Mouse (Mus musculus) neural tube, embryonic 11.5 days (tissue): ENCODE data around the gene Prr19. TPM values are rescaled to one million over a fixed set of nuclear protein-coding genes. Genes with fewer than 3 reads are reported as not detected.

Experiments
- ATAC-seq: fragments of 200-750 bp; cut with Nextera tagmentation; 2 replicates; pipeline ENCODE4 v1.8.0; 2017; ENCODE audit warnings: moderate number of reproducible peaks, mild to moderate bottlenecking, moderate TSS enrichment, moderate library complexity; ENCODE audit not compliant: insufficient read depth, low FRiP score, low TSS enrichment
- DNase-seq: peaks from one replicate; pipeline ENCODE4 v3.0.0-alpha.2; 2015; ENCODE audit warnings: low spot score
- H3K27ac ChIP-seq: fragments of 300-500 bp; sonication (generic); 2 replicates; pipeline ENCODE4 v1.5.1; 2014; ENCODE audit warnings: low read depth, mild to moderate bottlenecking, low read length
- H3K27me3 ChIP-seq: fragments of 300-500 bp; sonication (generic); 2 replicates; pipeline ENCODE4 v1.6.1; 2014; ENCODE audit warnings: mild to moderate bottlenecking, low read length, mixed read lengths; ENCODE audit not compliant: control insufficient read depth, insufficient read depth
- H3K36me3 ChIP-seq: fragments of 300-500 bp; sonication (generic); 2 replicates; pipeline ENCODE4 v1.6.1; 2014; ENCODE audit warnings: mild to moderate bottlenecking, low read length, moderate library complexity, mixed read lengths; ENCODE audit not compliant: control insufficient read depth, insufficient read depth
- H3K4me1 ChIP-seq: fragments of 300-500 bp; sonication (generic); 2 replicates; pipeline ENCODE4 v1.6.1; 2014; ENCODE audit warnings: low read length, mixed read lengths; ENCODE audit not compliant: control insufficient read depth, insufficient read depth
- H3K4me2 ChIP-seq: fragments of 300-500 bp; sonication (generic); 2 replicates; pipeline ENCODE4 v1.6.1; 2014; ENCODE audit warnings: low read depth, mild to moderate bottlenecking, moderate library complexity
- H3K4me3 ChIP-seq: fragments of 300-500 bp; sonication (generic); 2 replicates; pipeline ENCODE4 v1.5.1; 2014; ENCODE audit warnings: low read depth, low read length
- H3K9ac ChIP-seq: fragments of 300-500 bp; sonication (generic); 2 replicates; pipeline ENCODE4 v1.6.1; 2014; ENCODE audit warnings: mild to moderate bottlenecking, low read length
- H3K9me3 ChIP-seq: fragments of 300-500 bp; sonication (generic); 2 replicates; pipeline ENCODE4 v1.6.1; 2016; ENCODE audit warnings: low read length; ENCODE audit not compliant: control insufficient read depth
- WGBS: fragments of 180-500 bp; shearing (Covaris S2); extraction: QIAGEN DNeasy Blood & Tissue Kit; methylation state at CpG from one replicate; pipeline ENCODE4 v1.1.7; 2014; 5-methylcytosine and 5-hydroxymethylcytosine counted together
- polyA plus RNA-seq: library from polyadenylated mRNA; unstranded; fragments of >200 nt; fragmentation: Nextera tagmentation; extraction: Ambion mirVana; gene quantifications from 2 replicates; pipeline ENCODE4 v1.2.1, GENCODE M21; 2014

Prr19 gene
- polyA plus RNA-seq, 1 experiment from 2014 or later = 1.0 TPM

DNA sequence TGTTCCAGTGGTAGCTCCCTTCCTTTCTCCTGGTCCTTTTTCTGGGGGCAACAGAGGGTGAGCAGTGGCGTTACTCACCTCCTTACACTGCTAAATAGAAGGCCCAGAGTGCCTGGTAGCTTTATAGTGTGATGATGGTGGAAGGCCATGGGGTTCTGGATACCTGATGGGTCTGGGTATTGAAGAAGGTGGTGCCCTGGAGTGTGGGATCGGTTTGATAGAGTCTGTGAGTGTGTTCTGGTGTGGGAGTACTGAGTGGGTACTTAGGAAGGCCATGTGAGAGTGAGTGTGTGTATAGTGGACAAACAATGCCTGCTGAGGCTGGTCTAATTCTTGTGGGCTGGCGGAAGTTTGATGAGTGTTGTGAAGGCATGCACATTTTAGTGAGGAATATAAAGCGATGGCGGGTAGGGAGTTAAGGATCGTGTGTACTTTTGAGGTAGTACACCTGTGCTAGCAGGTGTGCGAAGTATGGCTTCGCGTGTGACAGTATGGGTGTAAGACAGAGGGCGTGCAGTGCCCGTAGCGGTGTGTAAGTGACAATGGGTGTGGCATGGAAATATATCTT, 20.0 kb upstream of the Prr19 start:
- H3K4me2 ChIP-seq = peak overlapping the region; percentile 76
- peak overlapping the region; percentile 97 for H3K27ac ChIP-seq
- H3K4me3 ChIP-seq = peak overlapping the region; percentile 82
- ATAC-seq (no peak), DNase-seq (no peak)
- H3K4me1 ChIP-seq = peaks cover 45% of the 10 kb centered on the region
- H3K9me3 ChIP-seq = no peaks in the 10 kb centered on the region
- 24% methylated on average over 12 of the region's 12 CpGs for WGBS
- H3K9ac ChIP-seq = peak overlapping the region; percentile 0; the same call in 1 of the 2 replicates
- H3K27me3 ChIP-seq = no peaks in the 10 kb centered on the region
- H3K36me3 ChIP-seq = peaks cover 5% of the 10 kb centered on the region

- peak overlapping the region; percentile 76 for H3K4me2 ChIP-seq
- peaks cover 45% of the 10 kb centered on the region for H3K4me1 ChIP-seq
- peaks cover 5% of the 10 kb centered on the region for H3K36me3 ChIP-seq
- DNase-seq = peak; percentile 97
- peak; percentile 73 for ATAC-seq
- no peaks in the 10 kb centered on the region for H3K9me3 ChIP-seq
- WGBS = 1% methylated on average over 43 of the region's 108 CpGs
- no peaks in the 10 kb centered on the region for H3K27me3 ChIP-seq
- H3K4me3 ChIP-seq = peak overlapping the region; percentile 82
- peak overlapping the region; percentile 70 for H3K9ac ChIP-seq
- H3K27ac ChIP-seq = peak overlapping the region; percentile 97
Measured at GRCm38 (mm10) chr7:25281734-25282601, 19.2 kb upstream of the Prr19 start.

DNA sequence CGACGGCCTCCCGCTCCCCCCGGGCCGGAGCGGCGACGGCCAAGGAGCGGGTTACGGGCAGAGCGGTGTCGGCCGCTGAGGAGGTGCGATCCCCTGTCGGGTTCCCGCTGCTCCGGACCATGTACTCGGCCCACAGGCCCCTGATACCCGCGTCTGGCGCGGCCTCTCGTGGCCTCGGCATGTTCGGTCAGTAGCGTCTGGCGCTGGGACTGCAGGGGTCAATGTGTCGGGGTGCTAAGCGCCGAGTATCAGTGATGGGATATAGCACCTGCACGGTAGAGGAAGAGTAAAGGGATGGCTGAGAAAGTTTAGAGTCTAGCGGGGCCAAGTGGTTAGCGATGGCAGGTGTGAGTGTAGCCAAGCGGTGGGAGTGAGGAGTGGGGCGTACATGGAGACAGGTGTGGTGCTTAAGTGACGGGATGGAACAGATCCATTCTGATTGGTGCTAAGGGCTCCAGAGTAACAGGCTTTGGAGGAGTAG, 18.4 kb upstream of the Prr19 start:
- Histone ChIP-seq H3K36me3 (peaks cover 12% of the 10 kb centered on the region), H3K27me3 (no peaks in the 10 kb centered on the region), H3K4me2 (peak overlapping the region; percentile 76), H3K4me1 (peaks cover 41% of the 10 kb centered on the region), H3K4me3 (peak overlapping the region; percentile 82), H3K27ac (peak overlapping the region; percentile 97), H3K9ac (peak overlapping the region; percentile 70), H3K9me3 (no peaks in the 10 kb centered on the region)
- ATAC-seq (no peak), DNase-seq (peak; percentile 55)
- under 1% methylated on average over 28 of the region's 36 CpGs for WGBS

DNA sequence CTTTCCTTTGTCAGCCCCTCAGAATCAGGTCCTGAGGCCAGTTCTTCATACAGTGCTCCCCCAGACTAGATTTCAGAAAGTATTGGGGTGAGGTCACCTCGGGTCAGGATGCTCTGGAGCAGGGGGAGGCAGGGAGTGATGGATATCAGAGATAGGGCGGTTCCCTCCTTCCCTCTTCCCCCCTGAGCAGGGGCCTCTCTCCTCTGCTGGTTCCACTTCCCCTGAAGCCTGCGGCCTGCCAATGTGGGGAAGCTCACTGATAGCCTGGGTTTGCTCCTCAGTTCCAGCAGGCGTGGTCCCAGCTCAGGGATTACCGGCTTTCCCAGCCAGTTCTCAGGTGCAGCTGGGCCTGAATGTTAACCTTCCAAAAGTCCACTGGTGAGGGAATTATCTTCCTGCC, 17.6 kb upstream of the Prr19 start:
- H3K27ac ChIP-seq = peak overlapping the region; percentile 97
- H3K4me2 ChIP-seq = peak overlapping the region; percentile 76
- ATAC-seq (no peak), DNase-seq (no peak)
- H3K4me1 ChIP-seq = peaks cover 39% of the 10 kb centered on the region
- H3K9ac ChIP-seq = peak overlapping the region; percentile 54
- H3K36me3 ChIP-seq = peaks cover 20% of the 10 kb centered on the region
- H3K9me3 ChIP-seq = no peaks in the 10 kb centered on the region
- H3K4me3 ChIP-seq = peak overlapping the region; percentile 82
- 32% methylated on average over 5 of the region's 5 CpGs for WGBS
- no peaks in the 10 kb centered on the region for H3K27me3 ChIP-seq

DNA sequence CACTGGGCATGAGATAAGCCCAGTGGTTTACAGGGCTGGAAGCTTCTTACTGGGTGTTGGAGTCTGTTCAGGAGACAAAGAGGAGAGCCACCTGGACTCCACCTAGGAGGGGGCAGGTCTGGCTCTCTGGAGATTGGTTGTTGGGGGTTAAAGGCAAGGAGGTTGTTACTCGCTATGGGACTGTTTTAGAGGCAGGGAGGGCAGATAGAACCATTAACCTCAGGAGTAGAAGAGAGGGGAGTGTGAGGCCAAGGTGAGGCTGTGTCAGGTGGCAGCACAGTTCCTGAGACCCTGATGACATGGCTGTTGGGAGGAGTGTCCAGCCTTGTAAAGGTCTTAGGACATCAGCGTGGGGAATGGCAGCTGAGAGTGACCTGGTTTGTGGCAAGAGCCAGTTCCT, 17.0 kb upstream of the Prr19 start:
- Histone ChIP-seq H3K9ac (peak overlapping the region; percentile 54), H3K9me3 (no peaks in the 10 kb centered on the region), H3K27me3 (no peaks in the 10 kb centered on the region), H3K4me1 (peaks cover 39% of the 10 kb centered on the region), H3K4me2 (peak overlapping the region; percentile 76), H3K36me3 (peaks cover 25% of the 10 kb centered on the region), H3K27ac (no peak overlapping the region), H3K4me3 (peak overlapping the region; percentile 82)
- 77% methylated on average over 2 of the region's 2 CpGs for WGBS
- DNase-seq (no peak), ATAC-seq (no peak)

- no peak overlapping the region; the same call in 1 of the 2 replicates for H3K4me3 ChIP-seq
- H3K4me2 ChIP-seq = peak overlapping the region; percentile 15; the same call in 1 of the 2 replicates
- H3K27ac ChIP-seq = no peak overlapping the region; the same call in 1 of the 2 replicates
- DNase-seq (no peak), ATAC-seq (no peak)
- no peaks in the 10 kb centered on the region for H3K9me3 ChIP-seq
- H3K27me3 ChIP-seq = no peaks in the 10 kb centered on the region
- peaks cover 34% of the 10 kb centered on the region for H3K4me1 ChIP-seq
- WGBS = 85% methylated on average over 5 of the region's 5 CpGs
- no peak overlapping the region; the same call in 1 of the 2 replicates for H3K9ac ChIP-seq
- H3K36me3 ChIP-seq = peaks cover 31% of the 10 kb centered on the region
Measured at GRCm38 (mm10) chr7:25284766-25285165, 16.4 kb upstream of the Prr19 start.

- ATAC-seq (no peak), DNase-seq (no peak)
- no peaks in the 10 kb centered on the region for H3K9me3 ChIP-seq
- 90% methylated on average over 20 of the region's 20 CpGs for WGBS
- H3K4me1 ChIP-seq = peaks cover 25% of the 10 kb centered on the region
- H3K4me2 ChIP-seq = no peak overlapping the region
- H3K9ac ChIP-seq = no peak overlapping the region
- no peak overlapping the region for H3K27ac ChIP-seq
- no peaks in the 10 kb centered on the region for H3K27me3 ChIP-seq
- peak overlapping the region; percentile 6; the same call in 1 of the 2 replicates for H3K4me3 ChIP-seq
- H3K36me3 ChIP-seq = peaks cover 38% of the 10 kb centered on the region
Measured at GRCm38 (mm10) chr7:25285511-25286238, 15.5 kb upstream of the Prr19 start.

GRCm38 (mm10) chr7:25286989-25287388, 14.2 kb upstream of the Prr19 start:
- Histone ChIP-seq H3K9me3 (no peaks in the 10 kb centered on the region), H3K27me3 (no peaks in the 10 kb centered on the region), H3K4me1 (peaks cover 14% of the 10 kb centered on the region), H3K4me2 (no peak overlapping the region), H3K27ac (no peak overlapping the region), H3K4me3 (no peak overlapping the region), H3K9ac (no peak overlapping the region), H3K36me3 (peaks cover 45% of the 10 kb centered on the region)
- DNase-seq (no peak), ATAC-seq (no peak)
- 89% methylated on average over 8 of the region's 8 CpGs for WGBS
